Mouse (Mus musculus): ENCODE data around the gene Fcamr.

DNA sequence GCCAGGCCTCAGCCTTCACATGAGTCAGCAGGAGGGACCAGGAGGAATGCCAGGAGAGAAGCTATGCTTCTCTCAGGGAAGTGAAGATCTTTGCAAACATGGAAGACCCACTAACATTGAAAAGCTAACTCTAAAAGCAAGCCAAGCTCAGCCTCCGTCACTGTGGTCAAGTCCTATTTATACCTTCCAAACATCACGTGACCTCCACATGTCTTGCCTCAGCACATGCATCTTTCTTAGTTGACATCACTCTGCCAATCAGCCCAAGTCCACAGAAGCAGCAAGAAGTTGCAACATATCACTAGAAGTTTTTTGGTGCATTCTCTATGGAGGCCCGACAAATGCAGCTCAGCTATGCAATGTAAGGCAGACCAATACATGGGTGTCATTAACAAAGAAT, 20.8 kb upstream of the Fcamr start:
- no peak for TF ChIP-seq GATA1 (IDR thresholded peaks at IDR 0.05; ENCODE audit: borderline replicate concordance, low read length)
- no peak for TF ChIP-seq FLI1 (IDR thresholded peaks at IDR 0.05; ENCODE audit: low read length)

Data from megakaryocyte, embryonic 14.5 days (primary cell).